Mouse (Mus musculus) heart, embryonic 14.5 days (tissue): ENCODE results near the gene Itsn1. TPM values are rescaled to one million over a fixed set of nuclear protein-coding genes. Genes with fewer than 3 reads are reported as not detected.
A peak's percentile ranks its signal among the peaks of the same experiment; 100 is the strongest.

ENCODE experiments used
- ATAC-seq: fragments of 200-750 bp; cut with Nextera tagmentation; 2 replicates; pipeline ENCODE4 v1.8.0; 2017; ENCODE audit warnings: low read depth, moderate TSS enrichment; ENCODE audit not compliant: insufficient number of reproducible peaks, insufficient read depth, low FRiP score
- H3K27ac ChIP-seq, 2 experiments: fragments of 200-500 bp in 1 of 2; fragments of 300-500 bp in 1 of 2; sonication (generic) in 1 of 2; replicated peaks in 1 of 2; 2 replicates each; pipeline ENCODE4 v1.5.1; 2012 to 2014; ENCODE audit warnings: low read depth in 2 of 2, low read length in 2 of 2, control low read depth in 1 of 2, mild to moderate bottlenecking in 1 of 2, mixed read lengths in 1 of 2; ENCODE audit not compliant: control insufficient read depth in 1 of 2, insufficient read depth in 1 of 2
- H3K27me3 ChIP-seq: fragments of 300-500 bp; sonication (generic); 2 replicates; pipeline ENCODE4 v1.6.1; 2014; ENCODE audit warnings: mild to moderate bottlenecking, low read length, control low read depth; ENCODE audit not compliant: control insufficient read depth, insufficient read depth
- H3K36me3 ChIP-seq: fragments of 300-500 bp; sonication (generic); 2 replicates; pipeline ENCODE4 v1.6.1; 2014; ENCODE audit warnings: mild to moderate bottlenecking, control low read depth, low read length, mixed read lengths; ENCODE audit not compliant: control insufficient read depth, insufficient read depth
- H3K4me1 ChIP-seq, 2 experiments: fragments of 200-500 bp in 1 of 2; fragments of 300-500 bp in 1 of 2; sonication (generic) in 1 of 2; 2 replicates each; pipeline ENCODE4 v1.6.1; 2012 to 2014; ENCODE audit warnings: low read length in 2 of 2, control low read depth in 1 of 2, mixed read lengths in 1 of 2; ENCODE audit not compliant: control insufficient read depth in 2 of 2, insufficient read depth in 2 of 2
- H3K4me2 ChIP-seq: fragments of 300-500 bp; sonication (generic); 2 replicates; pipeline ENCODE4 v1.6.1; 2014; ENCODE audit warnings: mild to moderate bottlenecking, low read length
- H3K4me3 ChIP-seq, 2 experiments: fragments of 200-500 bp in 1 of 2; fragments of 300-500 bp in 1 of 2; sonication (generic) in 1 of 2; 2 replicates each; pipeline ENCODE4 v1.5.1; 2012 to 2014; ENCODE audit warnings: low read length in 2 of 2, mild to moderate bottlenecking in 2 of 2, control low read depth in 1 of 2, low read depth in 1 of 2, moderate library complexity in 1 of 2; ENCODE audit not compliant: control insufficient read depth in 1 of 2, insufficient read depth in 1 of 2
- H3K9ac ChIP-seq: fragments of 300-500 bp; sonication (generic); 2 replicates; pipeline ENCODE4 v1.6.1; 2014; ENCODE audit warnings: mild to moderate bottlenecking, low read length
- H3K9me3 ChIP-seq: fragments of 300-500 bp; sonication (generic); 2 replicates; pipeline ENCODE4 v1.6.1; 2016; ENCODE audit warnings: low read length, control low read depth; ENCODE audit not compliant: control insufficient read depth
- WGBS: fragments of 180-500 bp; shearing (Covaris S2); extraction: QIAGEN DNeasy Blood & Tissue Kit; methylation state at CpG from one replicate; pipeline ENCODE4 v1.1.7; 2014; 5-methylcytosine and 5-hydroxymethylcytosine counted together
- polyA plus RNA-seq: library from polyadenylated mRNA; unstranded; fragments of >200 nt; fragmentation: Nextera tagmentation; extraction: Ambion mirVana; gene quantifications from 2 replicates; pipeline ENCODE4 v1.2.1, GENCODE M21; 2014

Itsn1 gene
- polyA plus RNA-seq, 1 experiment from 2014 or later, result 21.2 TPM

GRCm38 (mm10) chr16:91919056-91919455 lies 190.0 kb downstream of the Itsn1 start:
- no peaks in the 10 kb centered on the region for H3K27me3 ChIP-seq

GRCm38 (mm10) chr16:91921340-91921739 lies 192.3 kb downstream of the Itsn1 start:
- peaks cover 3 to 8% of the 10 kb centered on the region in 2 experiments; a peak in 2 of 4 replicates for H3K4me1 ChIP-seq
- H3K36me3 ChIP-seq, result peaks cover 39% of the 10 kb centered on the region
- H3K4me2 ChIP-seq, result no peak overlapping the region
- no peak for ATAC-seq
- H3K27me3 ChIP-seq, result no peaks in the 10 kb centered on the region
- WGBS, result 91% methylated on average over 11 of the region's 11 CpGs
- H3K9me3 ChIP-seq, result no peaks in the 10 kb centered on the region
- no peak overlapping the region for H3K4me3 ChIP-seq
- H3K27ac ChIP-seq, result no peak overlapping the region
- no peak overlapping the region for H3K9ac ChIP-seq

More at GRCm38 (mm10) chr16:91919056-91919455, 190.0 kb downstream of the Itsn1 start:
- no peaks in the 10 kb centered on the region for H3K9me3 ChIP-seq
- H3K4me2 ChIP-seq, result no peak overlapping the region
- H3K36me3 ChIP-seq, result peaks cover 16% of the 10 kb centered on the region
- no peak for ATAC-seq
- 53% methylated on average over 6 of the region's 6 CpGs for whole genome bisulfite sequencing
- no peak overlapping the region for H3K4me3 ChIP-seq
- no peak overlapping the region for H3K9ac ChIP-seq
- no peak overlapping the region for H3K27ac ChIP-seq
- H3K4me1 ChIP-seq, result peaks cover 3 to 8% of the 10 kb centered on the region in 2 experiments; a peak in 2 of 4 replicates

- H3K36me3 ChIP-seq, result peaks cover 55% of the 10 kb centered on the region
- 0 out of 4 replicates have a peak, but pooled peaks cover 0 to 3% of the 10 kb centered on the region in 2 experiments for H3K4me1 ChIP-seq
- H3K9ac ChIP-seq, result no peak overlapping the region
- no peaks in the 10 kb centered on the region for H3K9me3 ChIP-seq
- H3K27ac ChIP-seq, result no peak overlapping the region
- ATAC-seq, result no peak
- no peak overlapping the region for H3K4me2 ChIP-seq
- H3K4me3 ChIP-seq, result no peak overlapping the region
- WGBS, result 69% methylated on average over 8 of the region's 8 CpGs
- H3K27me3 ChIP-seq, result no peaks in the 10 kb centered on the region
These were observed 193.9 kb downstream of the Itsn1 start for GRCm38 (mm10) chr16:91922939-91923338.

GRCm38 (mm10) chr16:91924426-91924825 lies 195.3 kb downstream of the Itsn1 start:
- Histone ChIP-seq H3K27me3 (no peaks in the 10 kb centered on the region), H3K9me3 (no peaks in the 10 kb centered on the region), H3K4me1 (peaks cover 0 to under 1% of the 10 kb centered on the region in 2 experiments; a peak in 1 of 4 replicates), H3K36me3 (peaks cover 70% of the 10 kb centered on the region), H3K9ac (no peak overlapping the region), H3K27ac (no peak overlapping the region), H3K4me2 (no peak overlapping the region), H3K4me3 (no peak overlapping the region)
- ATAC-seq, result no peak
- 85% methylated on average over 8 of the region's 8 CpGs for WGBS

GRCm38 (mm10) chr16:91927911-91928630 lies 199.0 kb downstream of the Itsn1 start:
- Histone ChIP-seq H3K9ac (no peak overlapping the region), H3K36me3 (peaks cover 73% of the 10 kb centered on the region), H3K4me1 (peaks cover 2 to 11% of the 10 kb centered on the region in 2 experiments; a peak in 3 of 4 replicates), H3K4me2 (no peak overlapping the region), H3K4me3 (no peak overlapping the region), H3K27me3 (no peaks in the 10 kb centered on the region), H3K27ac (no peak overlapping the region), H3K9me3 (no peaks in the 10 kb centered on the region)
- 92% methylated on average over 16 of the region's 16 CpGs for WGBS
- ATAC-seq, result no peak

- peak overlapping the region; percentile 79 for H3K4me3 ChIP-seq
- WGBS, result under 1% methylated on average over 53 of the region's 53 CpGs
- H3K27ac ChIP-seq, result peak overlapping the region; percentile 88
- ATAC-seq, result peak; percentile 89
- H3K9me3 ChIP-seq, result no peaks in the 10 kb centered on the region
- peak overlapping the region; percentile 77 for H3K4me2 ChIP-seq
- H3K27me3 ChIP-seq, result no peaks in the 10 kb centered on the region
- H3K9ac ChIP-seq, result peak overlapping the region; percentile 94
- peaks cover 40% of the 10 kb centered on the region for H3K36me3 ChIP-seq
- H3K4me1 ChIP-seq, result peaks cover 2 to 11% of the 10 kb centered on the region in 2 experiments; a peak in 3 of 4 replicates
These were observed 202.3 kb downstream of the Itsn1 start for GRCm38 (mm10) chr16:91931078-91932013.

GRCm38 (mm10) chr16:91932082-91932690 lies 203.1 kb downstream of the Itsn1 start:
- Histone ChIP-seq H3K9ac (peak overlapping the region; percentile 94), H3K4me1 (peaks cover 2 to 11% of the 10 kb centered on the region in 2 experiments; a peak in 3 of 4 replicates), H3K9me3 (no peaks in the 10 kb centered on the region), H3K27ac (no peak overlapping the region), H3K27me3 (no peaks in the 10 kb centered on the region), H3K4me3 (peak overlapping the region in 1 of 2 experiments; percentile 79; a peak in 2 of 4 replicates), H3K36me3 (peaks cover 32% of the 10 kb centered on the region), H3K4me2 (peak overlapping the region; percentile 63)
- no peak for ATAC-seq
- 56% methylated on average over 8 of the region's 8 CpGs for WGBS
